Mouse (Mus musculus) gastrocnemius, adult 8-10 months (tissue): ENCODE measurements around the gene Oaf. TPM values are rescaled to one million over a fixed set of nuclear protein-coding genes. Genes with fewer than 3 reads are reported as not detected.
A peak's percentile ranks its signal among the peaks of the same experiment; 100 is the strongest.

ENCODE experiments used
- DNase-seq, 2 experiments: peaks; one replicate each; pipeline ENCODE4 v3.0.0; 2022; ENCODE audit warnings: low spot score in 2 of 2
- total RNA-seq, 4 experiments: library from RNA; stranded (reverse); gene quantifications; 2 replicates each; pipeline ENCODE4 v1.2.4; 2022

Gene Oaf
- total RNA-seq, 4 experiments from 2014 or later = 2.7 to 5.9 (median 4.8) TPM

DNA sequence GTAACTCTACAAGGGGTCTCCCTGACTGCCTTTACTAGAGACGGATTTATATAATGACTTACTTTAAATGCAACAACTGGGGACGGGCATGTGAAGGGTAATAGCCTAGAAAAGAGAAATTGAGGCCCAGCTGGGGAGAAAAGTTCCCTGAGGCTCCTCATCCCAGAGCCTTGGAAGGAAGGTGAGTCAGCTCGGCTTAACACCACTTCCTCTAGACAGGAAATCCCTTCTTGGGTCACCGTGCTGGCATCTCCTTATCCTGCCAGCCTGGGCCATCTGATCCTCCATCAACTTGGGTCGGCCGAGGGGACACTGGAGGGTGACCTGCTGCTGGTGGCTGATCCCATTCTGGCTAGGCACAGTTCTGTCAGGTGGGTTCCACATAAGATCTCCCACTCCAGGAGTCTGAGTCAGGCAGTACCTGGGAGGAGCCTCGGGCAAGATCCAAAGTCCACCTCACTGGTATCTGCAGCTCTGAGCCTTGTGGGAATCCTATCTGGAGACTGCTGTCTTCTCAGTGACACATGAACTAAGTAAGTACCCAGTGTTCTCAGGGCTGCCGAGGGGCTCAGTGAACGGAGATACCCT lies 13.0 kb downstream of the Oaf start:
- DNase-seq = no peak

DNA sequence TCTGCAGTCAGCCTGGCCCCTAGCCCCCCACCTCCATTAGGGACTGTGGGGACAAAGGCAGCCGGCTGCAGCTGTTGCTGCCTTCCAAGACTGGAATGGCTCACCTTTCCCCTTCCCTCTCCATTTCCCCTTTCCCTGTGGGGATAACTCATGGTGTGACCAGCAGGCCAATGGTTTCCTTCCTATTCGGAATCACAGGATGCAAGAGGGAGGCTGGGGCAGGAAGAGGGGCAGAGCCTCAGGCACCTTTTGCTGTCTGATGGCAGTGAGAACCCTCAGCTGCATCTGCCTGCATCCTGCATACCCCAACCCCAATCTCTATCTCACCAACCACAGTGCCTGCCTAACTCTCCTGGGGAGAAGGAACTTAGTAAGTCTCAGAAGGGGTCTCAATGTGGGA lies 14.2 kb downstream of the Oaf start:
- no peak for DNase-seq

DNA sequence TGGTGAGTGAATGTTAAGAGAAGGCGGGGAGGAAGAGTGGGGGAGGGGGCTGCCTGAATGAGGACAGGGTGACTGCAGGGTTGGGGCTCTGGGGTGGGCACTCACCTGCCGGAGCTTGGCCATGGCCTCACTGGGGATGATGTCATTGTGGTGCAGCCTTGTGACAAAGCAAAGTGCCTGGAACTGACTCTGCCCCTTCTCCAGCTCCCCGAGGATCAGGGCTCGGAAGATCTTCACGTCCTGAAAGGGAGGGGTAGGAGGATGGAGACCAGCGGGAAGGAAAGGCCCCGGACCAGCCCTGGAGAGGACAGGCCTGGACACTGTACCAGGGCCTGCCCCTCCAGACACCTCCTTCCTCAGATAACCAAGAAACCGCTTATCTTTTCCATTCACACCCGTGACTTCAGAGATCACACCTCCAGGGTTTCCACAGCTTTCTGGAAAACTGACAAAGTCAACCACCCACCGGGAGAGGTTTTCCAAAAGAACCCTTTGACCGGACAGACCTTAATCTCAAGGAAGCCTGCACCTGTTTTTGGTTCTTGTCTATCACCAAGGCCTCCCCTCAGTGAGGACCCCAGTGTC lies 14.8 kb downstream of the Oaf start:
- DNase-seq = no peak

DNA sequence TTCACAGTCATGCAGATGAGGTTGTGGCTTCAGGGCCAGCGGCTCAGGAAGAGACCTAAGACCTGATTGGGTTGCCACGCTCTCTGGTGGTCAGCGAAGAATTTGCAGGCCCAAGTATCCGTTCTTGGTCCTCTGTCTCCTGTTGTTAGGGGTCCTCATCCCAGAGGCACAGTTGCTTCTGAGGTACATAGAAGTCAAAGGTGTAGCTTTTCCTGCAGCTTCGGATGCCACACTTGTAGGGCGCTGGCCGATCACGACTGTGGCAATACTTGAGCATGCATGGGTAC lies 17.3 kb downstream of the Oaf start:
- DNase-seq = no peak

DNA sequence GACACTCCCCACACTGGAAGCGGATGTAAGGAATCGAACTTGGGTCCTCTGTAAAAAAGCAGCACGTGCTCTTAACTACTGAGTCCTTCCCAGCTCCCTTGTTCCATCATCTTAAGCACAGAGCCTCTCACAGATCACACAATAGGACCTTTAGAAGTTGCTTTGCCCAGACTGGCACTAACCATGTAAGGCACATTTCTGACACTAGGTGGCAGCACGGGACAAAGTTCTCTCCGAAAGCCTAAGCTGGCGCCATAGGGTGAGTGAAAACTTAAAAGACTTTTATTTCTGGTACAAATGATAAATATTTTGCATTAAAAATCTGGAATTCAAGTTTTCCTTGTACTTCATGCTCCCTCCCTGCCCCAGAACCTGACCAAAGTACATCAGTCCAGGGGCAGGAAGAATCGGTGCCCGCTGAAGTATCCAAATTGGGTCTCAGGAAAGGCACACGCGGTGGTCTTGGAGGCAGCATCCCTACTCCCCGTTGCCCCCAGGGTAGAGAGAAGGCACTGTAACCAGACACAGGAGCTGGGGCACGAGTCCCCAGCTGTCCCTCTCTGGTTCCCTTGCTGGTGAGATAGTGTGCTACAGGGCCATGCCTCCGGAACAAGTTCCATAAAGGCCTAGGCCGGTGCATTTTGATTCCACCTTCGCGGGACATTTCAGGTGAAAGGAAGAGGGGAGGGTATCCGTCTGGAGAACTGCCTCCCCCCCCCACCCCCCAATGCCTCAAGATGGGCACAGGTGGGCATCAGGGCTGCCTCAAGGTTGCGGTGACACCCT lies 17.9 kb downstream of the Oaf start:
- DNase-seq = peak; percentile 62 to 67

DNA sequence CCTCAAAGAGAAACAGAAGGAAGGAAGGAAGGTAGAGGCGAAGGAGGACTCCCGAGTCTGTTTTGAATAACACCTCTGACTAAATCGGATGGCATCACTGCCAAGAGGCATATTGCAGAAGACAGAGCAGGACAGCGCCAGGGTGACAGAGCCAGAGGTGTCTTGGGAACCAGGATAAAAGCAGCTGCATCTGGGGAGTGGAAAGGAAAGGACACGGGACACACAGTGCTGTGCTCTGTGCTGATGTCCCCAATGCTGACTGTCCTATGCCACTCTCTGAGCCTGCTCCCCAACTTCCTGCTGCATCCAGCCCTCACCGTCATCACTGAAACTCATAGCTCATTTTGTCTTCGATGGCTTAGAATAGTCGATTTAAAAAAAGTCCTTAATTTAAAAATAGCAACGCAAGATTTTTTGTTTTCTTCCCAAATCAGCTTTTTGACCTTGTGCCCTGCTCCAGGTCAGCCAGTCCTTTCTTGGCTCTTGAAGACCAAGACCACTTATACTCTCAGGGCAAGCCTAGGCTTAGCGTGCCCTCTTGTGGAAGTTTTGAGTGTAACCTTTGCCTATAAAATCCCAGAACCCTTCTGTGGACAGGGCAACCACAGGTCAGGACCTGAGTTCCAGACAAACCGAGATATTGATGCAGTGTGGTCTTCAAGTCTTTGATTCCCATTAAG lies 28.8 kb downstream of the Oaf start:
- no peak for DNase-seq

DNA sequence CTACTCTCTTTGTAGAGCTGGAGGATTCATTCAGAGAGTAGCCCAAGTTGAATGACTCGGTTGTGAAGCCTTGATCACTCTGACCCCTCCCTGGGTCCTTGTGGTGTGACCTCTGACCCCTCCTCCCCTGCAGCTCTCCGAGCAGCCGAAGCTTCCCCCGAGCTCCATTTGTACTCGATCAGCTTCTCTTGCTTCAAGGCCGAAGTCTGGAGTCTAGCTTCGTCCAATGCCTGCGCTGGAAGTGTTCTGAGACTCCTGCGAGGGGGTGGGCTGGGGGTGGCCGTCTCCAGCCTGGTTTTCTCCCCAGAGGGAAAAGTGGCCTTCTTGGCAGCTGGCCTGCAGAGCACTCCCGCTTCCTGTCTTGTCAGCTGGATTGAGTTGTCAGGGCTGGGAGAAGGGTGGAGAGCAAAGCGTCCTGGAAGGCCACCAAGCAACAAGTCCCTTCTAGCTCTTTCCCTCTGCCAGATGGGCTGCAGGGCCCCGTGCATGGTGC lies 29.5 kb downstream of the Oaf start, which contains the start of gene Pou2f3:
TSS of gene Pou2f3 (minus strand) at position 180 of the 493 bp plus-strand sequence.
- DNase-seq = peak; percentile 44 to 66

DNA sequence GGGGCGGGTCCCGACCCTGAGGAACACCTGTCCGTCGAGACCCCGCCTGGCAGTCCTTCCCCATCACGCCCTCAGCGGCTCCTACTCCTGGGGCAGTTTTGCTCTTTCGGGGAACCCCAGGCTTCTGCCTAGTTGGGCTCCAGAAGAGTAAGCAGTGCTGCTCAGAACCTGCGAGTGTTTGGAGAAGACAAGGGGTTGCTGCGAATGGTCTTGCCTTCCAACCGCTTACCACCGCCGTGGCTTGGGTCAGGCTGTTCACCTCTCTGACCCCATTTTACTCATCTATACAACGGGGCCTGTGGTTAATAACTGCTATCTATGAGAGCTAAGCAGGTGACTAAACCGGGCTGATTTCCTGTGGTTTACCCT lies 33.7 kb downstream of the Oaf start:
- DNase-seq = no peak

DNA sequence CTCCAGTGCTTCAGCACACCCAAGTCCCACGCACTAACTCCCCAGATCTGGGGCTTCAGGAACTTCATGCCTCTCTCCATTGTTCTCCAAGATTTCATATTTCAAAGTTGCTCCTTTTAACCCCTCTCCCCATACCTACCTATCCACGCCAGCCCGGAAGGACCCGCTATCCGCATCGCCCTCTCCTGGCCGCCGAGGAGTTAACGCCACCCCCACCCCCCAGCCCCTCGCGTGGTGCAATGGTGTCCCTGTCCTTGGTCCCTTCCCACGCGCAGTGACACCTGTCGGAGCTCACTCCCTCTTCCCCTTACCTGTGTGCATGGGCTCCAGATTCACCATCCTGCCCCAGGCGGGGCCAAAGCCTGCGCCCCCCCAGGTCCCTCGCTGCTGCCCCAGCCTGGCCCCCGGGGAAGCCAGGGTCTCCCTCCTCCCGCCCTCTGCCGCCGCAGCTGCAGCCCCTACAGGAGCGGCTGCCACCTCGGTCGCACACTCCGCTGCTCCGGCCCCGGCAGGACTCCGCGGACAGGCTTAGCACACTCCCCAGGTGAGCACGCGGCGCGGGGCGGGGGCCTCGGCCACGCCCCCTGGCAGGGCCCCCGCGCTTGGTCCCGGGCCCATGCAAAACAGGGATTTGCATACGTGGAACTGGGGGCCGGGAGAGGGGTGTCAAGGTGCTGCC lies 34.2 kb downstream of the Oaf start:
- no peak for DNase-seq

DNA sequence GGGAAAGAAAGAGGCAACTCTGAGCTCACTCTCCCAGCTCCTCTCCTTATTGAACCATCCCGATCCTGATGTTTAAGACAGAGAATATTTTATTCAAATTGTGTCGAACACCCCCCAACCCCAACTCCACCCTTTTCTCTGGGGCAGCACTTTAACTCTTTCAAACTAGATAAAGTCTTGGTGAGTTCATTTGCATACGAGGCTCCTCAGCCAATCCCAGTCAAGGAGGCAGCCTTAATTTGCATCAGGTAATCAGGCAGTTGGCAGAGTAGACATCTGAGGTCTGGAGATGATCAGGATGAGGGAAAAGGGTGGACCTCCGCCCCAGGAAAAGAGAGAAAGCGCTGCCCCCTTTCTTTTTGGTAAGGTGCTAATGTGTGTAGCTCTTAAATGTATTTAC lies 39.5 kb downstream of the Oaf start:
- DNase-seq = no peak

DNA sequence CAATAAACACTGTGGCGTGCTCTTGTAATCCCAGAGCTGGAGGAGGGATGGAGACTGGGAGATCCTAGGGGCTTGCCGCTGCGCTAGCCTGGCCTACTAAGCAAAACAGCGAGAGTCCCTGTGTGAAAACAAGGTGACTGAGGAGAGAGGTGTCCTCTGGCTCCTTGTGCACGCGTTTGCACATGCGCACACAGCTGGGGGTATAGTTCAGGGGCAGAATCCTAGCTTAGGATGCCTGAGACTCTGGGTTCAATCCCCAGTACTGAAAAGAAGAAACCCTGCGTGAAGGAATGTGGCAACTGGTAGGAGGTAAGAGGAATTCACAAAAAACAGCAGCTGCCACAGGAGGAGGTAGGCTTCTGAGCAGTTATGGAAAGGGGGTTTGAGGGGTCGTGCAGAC lies 45.7 kb downstream of the Oaf start:
- no peak for DNase-seq

DNA sequence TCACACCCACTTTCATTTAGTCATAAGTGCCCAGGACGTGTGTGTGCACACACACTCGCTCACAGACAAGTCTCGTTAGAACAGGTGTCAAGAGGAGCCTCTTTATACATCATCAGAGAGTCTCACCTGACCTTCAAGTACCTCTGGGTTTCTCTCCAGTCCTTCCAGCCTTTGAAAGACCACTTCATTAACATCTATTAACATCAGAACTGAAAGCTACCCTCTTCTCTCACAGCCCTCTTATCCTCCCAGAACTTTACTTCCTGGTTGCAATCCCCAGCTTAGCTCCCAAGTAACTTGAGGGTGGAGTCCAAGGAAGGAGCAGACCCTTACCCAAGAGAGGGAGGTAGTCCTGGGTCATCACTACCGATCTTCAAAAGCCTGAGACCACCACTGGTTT lies 48.1 kb downstream of the Oaf start:
- DNase-seq = no peak

DNA sequence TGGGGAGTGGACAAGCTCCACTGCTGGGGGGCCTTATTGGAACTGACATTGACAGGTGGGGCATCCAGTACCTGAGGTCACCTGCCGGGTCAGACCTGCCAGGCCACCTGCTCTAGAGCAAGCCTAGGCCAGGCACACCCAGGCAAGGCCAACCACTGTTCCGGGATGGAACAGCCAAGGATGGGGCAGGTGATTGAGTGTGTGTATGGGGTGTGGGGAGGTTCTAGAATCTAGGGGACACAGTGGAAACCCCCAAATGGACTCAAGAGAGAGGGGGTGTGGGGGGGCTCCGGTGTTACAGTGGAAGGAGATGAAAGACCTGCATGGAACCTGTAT lies 50.7 kb downstream of the Oaf start:
- no peak for DNase-seq

DNA sequence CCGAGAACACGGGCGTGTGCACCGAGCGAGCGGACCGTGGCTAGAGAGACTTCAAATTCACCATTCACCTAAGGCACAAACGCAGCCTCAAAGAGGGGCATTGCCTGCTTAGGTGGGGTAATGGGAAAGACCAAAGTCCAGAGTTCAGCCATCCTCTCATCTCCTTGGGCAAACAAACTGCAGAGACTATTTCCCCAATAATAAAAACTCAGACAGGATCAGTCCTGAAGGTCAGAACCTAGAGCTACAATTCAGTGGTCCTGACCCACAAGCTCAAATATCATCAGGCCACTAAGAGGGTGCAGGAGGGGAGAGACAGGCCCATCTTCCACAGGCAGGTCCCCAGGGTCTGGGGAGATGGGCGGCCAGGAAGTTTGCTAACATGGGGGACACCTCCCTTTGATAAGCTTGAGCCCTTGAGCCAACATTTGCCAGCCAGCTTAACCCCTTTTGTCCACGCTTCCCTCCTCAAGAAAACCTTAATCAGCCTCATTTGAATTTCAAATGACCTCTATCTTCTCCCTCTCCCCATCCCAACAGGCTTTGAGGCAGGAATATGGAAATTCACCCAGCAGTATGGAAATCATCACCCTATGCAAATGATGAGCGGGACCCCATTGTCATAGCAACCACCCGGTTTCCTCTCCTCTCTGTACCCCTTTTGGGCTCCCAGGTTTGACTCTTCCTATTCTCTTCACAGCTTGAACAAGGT lies 51.2 kb downstream of the Oaf start:
- DNase-seq = no peak

DNA sequence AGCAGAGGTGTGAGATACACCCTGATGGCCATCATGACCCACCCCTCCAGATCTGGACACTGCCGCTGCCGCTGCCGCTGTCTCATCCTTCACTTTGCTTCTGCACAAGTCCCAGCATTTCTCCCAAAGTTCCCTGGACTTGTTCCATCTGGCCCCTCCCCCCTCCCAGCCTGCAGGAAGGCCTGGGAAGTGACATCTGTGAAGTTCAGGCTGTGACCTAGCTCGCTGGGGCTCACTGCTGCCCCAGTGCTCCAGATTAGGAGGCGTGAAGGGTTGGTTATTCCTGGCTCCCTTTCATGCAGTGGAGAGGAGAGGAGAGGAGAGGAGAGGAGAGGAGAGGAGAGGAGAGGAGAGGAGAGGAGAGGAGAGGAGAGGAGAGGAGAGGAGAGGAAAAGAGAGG lies 60.1 kb downstream of the Oaf start:
- no peak for DNase-seq

DNA sequence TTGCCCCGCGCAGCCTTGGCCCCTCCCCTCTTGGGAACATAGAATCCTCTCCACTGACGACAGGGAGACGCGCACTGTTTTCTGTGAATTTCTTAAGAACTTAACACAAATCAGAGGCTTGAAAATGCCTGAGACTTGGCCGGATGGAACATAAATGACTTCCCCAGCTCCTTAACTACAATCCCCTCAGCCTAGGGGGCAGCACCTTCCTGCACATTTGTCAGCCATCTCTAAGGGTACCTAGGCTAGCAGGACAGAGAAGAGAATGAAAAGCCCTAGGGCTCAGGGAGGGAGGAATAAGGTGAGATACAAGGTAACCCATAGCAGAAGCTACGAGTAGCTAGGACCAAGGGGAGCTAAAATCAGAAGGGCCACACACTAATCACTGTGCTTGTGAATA lies 61.5 kb downstream of the Oaf start:
- no peak for DNase-seq

Other genes with a start within 250 kb of the Oaf start
- gene Arhgef12, start 132.7 kb downstream of the Oaf start, total RNA-seq = 10 to 100 TPM; 41.1 to 64.5 (median 52.8) TPM
- 1 to 10 TPM; 1.4 to 2.9 (median 2.5) TPM for gene Tmem136, start 123.3 kb downstream of the Oaf start, total RNA-seq
- gene Pou2f3, start 29.5 kb downstream of the Oaf start, total RNA-seq = not detected
- gene Trim29, start 70.9 kb upstream of the Oaf start, total RNA-seq = not detected